Mouse (Mus musculus): Measurements from ENCODE around the gene Dph5. TPM values are rescaled to one million over a fixed set of nuclear protein-coding genes. Genes with fewer than 3 reads are reported as not detected.
A peak's percentile ranks its signal among the peaks of the same experiment; 100 is the strongest.

The Dph5 gene
- polyA plus RNA-seq, 1 experiment from 2014 or later = 29.4 TPM

DNA sequence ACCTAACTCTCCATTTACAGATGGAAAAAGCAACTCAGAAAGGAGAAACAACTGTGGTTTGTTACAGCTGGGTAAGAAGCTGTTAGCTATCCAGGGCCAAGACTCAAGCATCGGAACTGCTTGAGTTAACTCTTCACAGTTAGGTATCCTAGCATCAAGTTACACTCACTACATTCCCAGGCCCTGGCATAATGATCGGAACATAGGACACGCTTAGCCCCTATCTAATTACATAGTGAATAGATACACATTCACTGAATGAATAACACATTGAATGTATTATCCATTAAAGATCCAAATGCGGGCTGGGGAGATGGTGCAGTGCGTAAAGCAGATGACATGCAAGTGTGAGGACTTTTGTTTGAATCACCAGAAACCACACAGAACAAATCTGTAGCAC, 76.4 kb downstream of the Dph5 start:
- Histone ChIP-seq H3K4me2 (replicated peaks) (no peak overlapping the region), H3K4me3 (no peak overlapping the region), H3K4me1 (0 out of 2 replicates have a peak, but pooled peaks cover 6% of the 10 kb centered on the region), H3K9ac (replicated peaks) (no peak overlapping the region), H3K27ac (replicated peaks) (no peak overlapping the region), H3K9me3 (no peaks in the 10 kb centered on the region), H3K27me3 (no peaks in the 10 kb centered on the region), H3K36me3 (peaks cover 3% of the 10 kb centered on the region; the same call in 1 of the 2 replicates)
- no peak for ATAC-seq (replicated peaks)
- WGBS = 73% methylated on average over 5 of the region's 5 CpGs

DNA sequence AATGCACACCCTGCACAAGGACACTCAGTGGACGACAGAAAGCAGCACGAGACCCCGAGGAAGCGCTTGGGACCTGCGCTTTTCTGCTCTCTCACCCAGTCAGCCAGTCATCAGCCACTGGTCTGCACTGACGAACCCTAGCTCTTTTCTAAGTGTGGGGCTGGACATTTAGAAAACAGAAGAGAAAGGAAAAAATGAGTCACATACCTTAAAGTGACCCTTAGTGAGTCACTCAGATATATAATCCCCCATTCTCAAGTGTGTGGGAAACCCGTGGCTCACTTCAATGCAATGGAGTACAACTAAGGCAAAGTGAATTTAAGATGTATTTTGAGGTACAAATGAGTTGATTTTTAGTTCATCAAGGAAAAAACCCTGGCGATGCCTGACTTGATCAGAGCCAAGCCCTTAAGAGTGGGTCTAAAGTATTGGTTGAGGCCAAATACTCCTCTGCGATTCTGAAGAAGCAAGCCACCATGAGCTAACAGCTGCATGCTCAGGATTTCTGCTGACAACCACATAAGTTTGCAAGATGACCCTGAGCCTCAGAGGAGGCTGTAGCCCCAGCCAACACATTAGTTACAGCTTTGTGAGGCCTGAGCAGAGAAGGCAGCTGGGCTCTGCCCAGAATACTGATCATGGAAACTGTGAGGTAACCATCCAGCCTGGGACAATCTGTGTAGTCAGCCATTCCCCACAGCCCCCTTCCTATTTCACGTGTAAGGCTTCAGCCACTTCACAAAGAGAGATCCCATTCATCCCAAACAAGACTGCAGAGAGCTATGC, 81.3 kb downstream of the Dph5 start:
- WGBS = 75% methylated on average over 10 of the region's 10 CpGs
- no peaks in the 10 kb centered on the region for H3K9me3 ChIP-seq
- no peaks in the 10 kb centered on the region for H3K27me3 ChIP-seq
- no peak overlapping the region for H3K27ac ChIP-seq (replicated peaks)
- H3K36me3 ChIP-seq = peaks cover 23% of the 10 kb centered on the region; the same call in 1 of the 2 replicates
- peak; percentile 83 for ATAC-seq (replicated peaks)
- H3K9ac ChIP-seq (replicated peaks) = no peak overlapping the region
- no peak overlapping the region for H3K4me2 ChIP-seq (replicated peaks)
- no peak overlapping the region for H3K4me3 ChIP-seq
- H3K4me1 ChIP-seq = 0 out of 2 replicates have a peak, but pooled peaks cover 6% of the 10 kb centered on the region

DNA sequence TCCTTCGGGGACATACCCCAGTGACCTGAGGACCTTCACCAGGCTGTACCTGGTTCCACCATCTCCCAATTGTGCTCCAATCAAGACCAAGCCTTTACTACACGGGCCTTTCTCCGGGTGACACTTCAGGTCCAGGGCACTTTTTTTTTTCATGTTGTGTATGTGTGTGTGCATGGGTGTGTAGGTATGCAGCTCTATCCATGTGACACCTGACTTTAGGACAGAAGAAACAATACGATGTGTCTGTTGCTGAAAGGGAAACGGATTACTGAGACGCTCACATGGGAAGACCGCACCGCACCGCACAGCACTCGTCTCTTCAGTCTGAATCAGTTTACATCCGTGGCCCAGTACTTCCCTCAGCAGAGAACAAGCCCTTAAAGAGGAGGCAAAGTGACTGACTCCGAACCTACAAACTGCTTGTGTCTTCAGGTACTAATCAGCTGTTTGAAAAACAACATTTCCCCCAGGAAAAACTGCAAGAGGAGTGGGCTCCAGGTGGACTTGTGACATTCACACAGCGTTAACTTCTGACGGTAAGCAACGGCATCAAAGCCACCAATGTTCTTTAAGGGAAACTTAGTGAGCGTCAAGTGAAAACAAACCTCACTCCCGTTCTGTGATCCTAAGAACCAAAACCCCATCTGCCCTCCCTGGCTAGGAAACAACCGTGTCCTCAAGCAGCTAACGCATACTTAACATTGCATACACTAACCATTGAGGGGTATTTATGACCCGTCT, 83.6 kb downstream of the Dph5 start:
- no peaks in the 10 kb centered on the region for H3K4me1 ChIP-seq
- no peaks in the 10 kb centered on the region for H3K27me3 ChIP-seq
- H3K36me3 ChIP-seq = peaks cover 44% of the 10 kb centered on the region
- no peak overlapping the region for H3K9ac ChIP-seq (replicated peaks)
- H3K9me3 ChIP-seq = no peaks in the 10 kb centered on the region
- H3K4me3 ChIP-seq = no peak overlapping the region
- WGBS = 91% methylated on average over 20 of the region's 20 CpGs
- no peak overlapping the region for H3K27ac ChIP-seq (replicated peaks)
- no peak overlapping the region for H3K4me2 ChIP-seq (replicated peaks)
- ATAC-seq (replicated peaks) = no peak

DNA sequence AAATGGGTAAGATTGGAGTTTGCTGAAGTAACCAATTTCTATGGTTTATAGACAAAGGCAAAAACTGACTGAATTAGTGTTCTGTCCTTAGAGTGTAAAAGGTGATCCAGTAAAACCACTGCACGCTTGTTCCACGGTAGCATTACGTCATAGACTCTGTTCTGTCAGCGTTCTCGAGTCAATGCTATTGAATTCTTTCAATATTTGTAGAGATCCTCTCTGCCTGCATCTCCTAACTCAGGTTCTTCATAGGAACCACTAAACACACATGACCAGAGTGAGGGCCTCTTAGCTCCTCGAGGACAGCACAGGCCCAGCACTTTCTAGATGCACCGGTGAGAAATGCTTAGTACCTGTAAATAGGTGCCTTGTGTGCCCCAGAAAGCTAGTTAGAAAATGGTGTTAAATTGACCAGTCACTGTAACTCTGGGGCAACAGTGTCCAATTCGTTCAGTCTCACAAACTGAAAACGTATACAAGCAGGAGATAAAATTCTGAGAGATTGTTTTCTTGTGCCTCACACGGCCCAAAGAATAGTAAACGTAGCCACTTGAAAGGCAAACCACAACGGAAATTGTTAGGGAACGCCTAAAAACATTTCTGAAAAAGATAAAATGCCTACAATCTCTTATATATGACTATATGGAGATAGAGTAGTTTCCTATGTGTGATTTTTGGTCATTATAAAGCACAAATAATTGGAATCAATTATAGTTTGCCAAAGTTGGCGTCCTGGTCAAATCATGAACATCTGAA, 84.4 kb downstream of the Dph5 start:
- H3K4me2 ChIP-seq (replicated peaks) = no peak overlapping the region
- H3K4me1 ChIP-seq = no peaks in the 10 kb centered on the region
- no peak overlapping the region for H3K4me3 ChIP-seq
- 92% methylated on average over 14 of the region's 14 CpGs for WGBS
- no peaks in the 10 kb centered on the region for H3K27me3 ChIP-seq
- H3K9ac ChIP-seq (replicated peaks) = no peak overlapping the region
- H3K36me3 ChIP-seq = peaks cover 49% of the 10 kb centered on the region
- H3K27ac ChIP-seq (replicated peaks) = no peak overlapping the region
- H3K9me3 ChIP-seq = no peaks in the 10 kb centered on the region
- ATAC-seq (replicated peaks) = no peak

DNA sequence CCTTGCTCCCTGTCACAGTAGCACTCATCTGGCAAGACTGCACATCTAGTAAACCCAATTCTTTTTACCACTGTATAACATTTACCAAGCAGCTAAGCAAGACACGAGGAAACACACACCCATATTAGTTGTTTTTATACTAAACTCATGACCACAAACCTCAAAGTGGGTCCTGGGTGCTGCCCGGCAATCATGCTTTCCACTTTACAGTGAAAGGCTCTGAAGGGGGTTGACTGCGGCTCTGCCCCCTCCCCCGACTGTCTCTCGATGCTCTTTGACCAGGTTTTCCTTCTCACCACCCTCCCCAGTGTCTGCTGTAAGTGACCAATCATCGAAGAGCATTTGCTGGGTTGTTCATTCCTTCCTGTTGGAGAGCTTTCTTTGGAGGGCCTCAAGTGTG, 86.6 kb downstream of the Dph5 start:
- ATAC-seq (replicated peaks) = no peak
- no peak overlapping the region for H3K27ac ChIP-seq (replicated peaks)
- no peaks in the 10 kb centered on the region for H3K9me3 ChIP-seq
- no peak overlapping the region for H3K4me3 ChIP-seq
- no peak overlapping the region for H3K4me2 ChIP-seq (replicated peaks)
- peaks cover 58% of the 10 kb centered on the region for H3K36me3 ChIP-seq
- H3K9ac ChIP-seq (replicated peaks) = no peak overlapping the region
- H3K4me1 ChIP-seq = no peaks in the 10 kb centered on the region
- no peaks in the 10 kb centered on the region for H3K27me3 ChIP-seq
- WGBS = 92% methylated on average over 6 of the region's 6 CpGs

DNA sequence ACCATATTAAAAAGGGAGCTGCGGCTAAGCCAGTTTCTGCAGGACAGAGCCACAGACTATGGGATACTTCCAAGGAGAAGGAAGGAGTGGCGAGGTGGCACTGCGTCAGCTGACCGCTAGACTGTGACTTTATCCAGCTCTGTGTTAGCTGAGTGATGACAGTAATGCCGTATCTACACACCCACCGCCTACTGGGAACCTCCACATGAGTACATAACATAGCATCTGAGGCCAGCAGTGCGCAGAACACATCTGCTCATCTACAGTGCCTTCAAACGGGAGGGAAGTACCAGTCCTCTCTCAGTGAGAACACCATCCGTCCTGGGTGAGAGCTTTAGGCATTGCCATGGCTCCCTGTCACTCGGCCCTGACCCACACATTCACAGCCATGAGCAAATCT, 87.4 kb downstream of the Dph5 start:
- no peaks in the 10 kb centered on the region for H3K4me1 ChIP-seq
- H3K27ac ChIP-seq (replicated peaks) = no peak overlapping the region
- no peaks in the 10 kb centered on the region for H3K27me3 ChIP-seq
- no peak for ATAC-seq (replicated peaks)
- no peak overlapping the region for H3K9ac ChIP-seq (replicated peaks)
- no peaks in the 10 kb centered on the region for H3K9me3 ChIP-seq
- H3K4me2 ChIP-seq (replicated peaks) = no peak overlapping the region
- H3K36me3 ChIP-seq = peaks cover 60% of the 10 kb centered on the region
- H3K4me3 ChIP-seq = no peak overlapping the region
- WGBS = 93% methylated on average over 10 of the region's 10 CpGs

DNA sequence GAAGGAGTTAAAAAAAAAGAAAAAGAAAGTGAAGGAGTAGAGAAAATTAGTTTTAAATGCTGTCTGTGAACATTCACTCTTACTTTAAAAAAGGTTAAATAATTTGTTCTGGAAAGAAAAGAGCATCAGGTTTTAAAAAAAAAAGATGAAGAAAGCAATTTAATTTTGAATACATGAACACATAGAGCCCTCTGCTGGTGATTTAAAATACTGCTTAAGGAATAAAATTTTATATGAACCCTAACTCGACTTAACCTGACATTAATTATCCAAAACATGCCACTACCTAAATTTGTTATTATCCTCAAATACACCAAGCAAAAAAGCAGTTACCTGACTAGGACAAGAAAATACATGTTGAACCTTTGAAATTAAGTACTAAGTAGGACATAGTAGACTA, 91.4 kb downstream of the Dph5 start:
- WGBS = 28% methylated on average over 1 of the region's 1 CpGs
- H3K9ac ChIP-seq (replicated peaks) = no peak overlapping the region
- no peaks in the 10 kb centered on the region for H3K27me3 ChIP-seq
- ATAC-seq (replicated peaks) = no peak
- H3K27ac ChIP-seq (replicated peaks) = no peak overlapping the region
- H3K4me1 ChIP-seq = no peaks in the 10 kb centered on the region
- H3K36me3 ChIP-seq = peaks cover 67% of the 10 kb centered on the region
- H3K4me3 ChIP-seq = no peak overlapping the region
- H3K4me2 ChIP-seq (replicated peaks) = no peak overlapping the region
- H3K9me3 ChIP-seq = no peaks in the 10 kb centered on the region

DNA sequence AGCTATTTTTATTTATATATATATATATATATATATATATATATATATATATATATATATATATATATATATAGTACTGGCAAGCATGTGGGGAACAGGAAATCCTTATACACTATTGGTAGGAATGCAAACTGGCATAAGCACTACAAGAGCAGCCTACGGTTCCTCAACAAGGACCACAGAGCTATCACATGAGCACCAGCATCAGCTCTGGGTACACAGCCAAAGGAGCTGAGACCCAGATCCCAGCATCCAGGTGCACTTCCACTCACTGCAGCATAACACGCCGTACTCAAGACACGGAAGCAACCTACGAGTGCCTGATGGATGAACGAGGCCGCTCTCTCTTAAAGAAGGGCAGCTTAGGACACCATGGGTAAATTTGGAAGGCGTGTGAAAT, 95.6 kb downstream of the Dph5 start:
- no peak overlapping the region for H3K9ac ChIP-seq (replicated peaks)
- H3K27me3 ChIP-seq = no peaks in the 10 kb centered on the region
- no peaks in the 10 kb centered on the region for H3K9me3 ChIP-seq
- H3K4me2 ChIP-seq (replicated peaks) = no peak overlapping the region
- no peaks in the 10 kb centered on the region for H3K4me1 ChIP-seq
- no peak for ATAC-seq (replicated peaks)
- H3K36me3 ChIP-seq = peaks cover 50% of the 10 kb centered on the region
- no peak overlapping the region for H3K27ac ChIP-seq (replicated peaks)
- 96% methylated on average over 8 of the region's 8 CpGs for WGBS
- H3K4me3 ChIP-seq = no peak overlapping the region

Small RNA genes within 50 kb of the gene (microRNA-seq; reads per million reads assigned to microRNA genes)
- not detected for gene Mir669n

Other genes starting within 250 kb of the Dph5 start
- gene S1pr1, start 172.8 kb upstream of the Dph5 start, polyA plus RNA-seq (2015; fragmentation: Nextera tagmentation; extraction: Ambion mirVana) = 29.3 TPM in 2 replicates
- 16.6 and 20.7 TPM in 2 replicates for gene Slc30a7, start 119.6 kb downstream of the Dph5 start, polyA plus RNA-seq (2015; fragmentation: Nextera tagmentation; extraction: Ambion mirVana)
- 23.4 and 24.6 TPM in 2 replicates for gene Extl2, start 119.6 kb downstream of the Dph5 start, polyA plus RNA-seq (2015; fragmentation: Nextera tagmentation; extraction: Ambion mirVana)
- gene Vcam1, start 241.9 kb downstream of the Dph5 start, polyA plus RNA-seq (2015; fragmentation: Nextera tagmentation; extraction: Ambion mirVana) = 26.2 and 29.2 TPM in 2 replicates